Mouse (Mus musculus) activated CD4-positive, CD25-positive, alpha-beta regulatory T cell, adult 4 months (primary cell): ENCODE data around the gene 6430531B16Rik. TPM values are rescaled to one million over a fixed set of nuclear protein-coding genes. Genes with fewer than 3 reads are reported as not detected.

Source experiments
- ATAC-seq: one replicate; pipeline ENCODE4 v1.8.0; 2017
- polyA plus RNA-seq, 2 experiments: library from polyadenylated mRNA; unstranded; fragments of 100-300 nt; shearing (Covaris generic); gene quantifications; one replicate each; pipeline ENCODE4 v1.2.1; 2017

6430531B16Rik gene
- polyA plus RNA-seq, 2 experiments from 2014 or later = 1.2 TPM; not detected in 1

- no peak for ATAC-seq
Measured at GRCm38 (mm10) chr7:139970216-139970919, 8.2 kb downstream of the 6430531B16Rik start.

- no peak for ATAC-seq
Measured at GRCm38 (mm10) chr7:139969348-139970130, 9.0 kb downstream of the 6430531B16Rik start.

- ATAC-seq = peak; percentile 95
Measured at GRCm38 (mm10) chr7:139968428-139968827, 10.1 kb downstream of the 6430531B16Rik start.

GRCm38 (mm10) chr7:139967175-139967574 lies 11.4 kb downstream of the 6430531B16Rik start:
- ATAC-seq = no peak

- ATAC-seq = no peak
Measured at GRCm38 (mm10) chr7:139963814-139964213, 14.7 kb downstream of the 6430531B16Rik start.

GRCm38 (mm10) chr7:139961141-139961540 lies 17.4 kb downstream of the 6430531B16Rik start:
- ATAC-seq = no peak

- no peak for ATAC-seq
Measured at GRCm38 (mm10) chr7:139957958-139958357, 20.6 kb downstream of the 6430531B16Rik start.

DNA sequence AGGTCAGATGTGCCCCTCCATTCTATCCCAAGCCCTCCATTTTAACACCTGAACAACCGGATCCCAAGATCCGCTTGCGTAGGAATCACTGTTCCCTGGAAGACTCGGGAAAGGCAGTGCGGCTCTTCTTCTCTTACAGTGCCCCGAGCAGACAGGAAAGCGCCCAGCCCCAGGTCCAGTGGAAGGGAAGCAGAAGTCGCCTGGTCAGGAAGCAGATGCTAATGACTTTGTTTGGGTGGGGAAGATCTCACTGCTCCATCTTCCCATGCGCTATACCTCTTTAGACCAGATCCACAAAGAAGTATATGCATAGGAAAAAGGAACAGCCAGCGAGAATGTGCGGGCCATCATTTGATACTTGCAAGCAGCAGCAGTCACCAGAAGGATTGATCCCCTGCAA lies 21.1 kb downstream of the 6430531B16Rik start:
- ATAC-seq = no peak

GRCm38 (mm10) chr7:139956658-139957057 lies 21.9 kb downstream of the 6430531B16Rik start:
- ATAC-seq = no peak

GRCm38 (mm10) chr7:139955505-139955904 lies 23.1 kb downstream of the 6430531B16Rik start:
- ATAC-seq = no peak

DNA sequence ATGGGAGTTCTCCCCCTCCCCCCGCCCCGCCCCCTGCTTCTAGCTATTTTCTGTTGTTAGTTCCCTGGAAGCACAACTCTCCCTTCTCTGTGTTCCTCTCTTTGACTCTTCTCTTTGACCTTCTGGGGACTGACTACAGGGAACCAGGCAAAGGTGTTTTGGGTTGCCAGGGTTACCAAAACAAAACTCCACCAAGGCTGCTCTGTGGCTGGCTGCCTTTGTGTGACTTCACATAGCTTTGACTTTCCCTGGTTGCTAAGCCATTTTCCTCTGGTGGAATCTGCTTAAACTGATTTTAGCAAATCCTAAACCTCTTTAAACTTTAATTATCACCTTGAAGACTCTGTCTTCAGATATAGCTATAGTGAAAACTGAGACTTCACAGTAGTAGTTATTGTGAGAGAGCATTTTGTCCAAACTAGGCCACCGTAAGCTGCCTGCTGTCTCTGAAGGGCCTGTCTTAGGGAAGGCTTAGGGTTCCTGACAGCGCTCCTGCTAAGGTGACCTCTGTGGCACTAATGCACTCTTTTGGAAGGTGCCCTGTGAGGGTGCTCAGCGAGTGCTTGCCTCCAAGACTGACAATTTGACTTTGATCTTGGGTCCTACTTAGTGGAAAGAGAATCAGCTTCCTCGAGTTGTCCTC lies 26.4 kb downstream of the 6430531B16Rik start:
- ATAC-seq = no peak

DNA sequence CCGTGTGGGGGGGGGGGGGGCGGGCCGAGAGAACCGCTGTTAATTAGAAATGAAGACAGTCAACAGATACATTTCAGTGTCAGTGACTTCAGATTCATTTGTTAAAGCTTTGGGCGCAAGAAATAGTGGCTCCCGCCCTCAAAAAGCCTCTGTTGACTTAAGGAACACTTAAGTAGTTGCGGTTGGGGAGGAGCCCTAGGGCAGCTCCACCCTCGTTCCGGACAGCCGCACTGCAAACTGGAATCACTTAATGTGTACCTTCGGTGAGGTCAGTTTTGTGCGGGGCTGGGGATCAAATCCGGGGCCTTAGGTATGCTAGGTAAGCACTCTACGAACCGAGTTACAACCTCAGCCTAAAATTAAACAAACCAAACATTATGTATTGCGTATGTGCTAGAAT lies 27.5 kb downstream of the 6430531B16Rik start:
- no peak for ATAC-seq

GRCm38 (mm10) chr7:139950283-139950971 lies 28.1 kb downstream of the 6430531B16Rik start:
- ATAC-seq = peak; percentile 74

DNA sequence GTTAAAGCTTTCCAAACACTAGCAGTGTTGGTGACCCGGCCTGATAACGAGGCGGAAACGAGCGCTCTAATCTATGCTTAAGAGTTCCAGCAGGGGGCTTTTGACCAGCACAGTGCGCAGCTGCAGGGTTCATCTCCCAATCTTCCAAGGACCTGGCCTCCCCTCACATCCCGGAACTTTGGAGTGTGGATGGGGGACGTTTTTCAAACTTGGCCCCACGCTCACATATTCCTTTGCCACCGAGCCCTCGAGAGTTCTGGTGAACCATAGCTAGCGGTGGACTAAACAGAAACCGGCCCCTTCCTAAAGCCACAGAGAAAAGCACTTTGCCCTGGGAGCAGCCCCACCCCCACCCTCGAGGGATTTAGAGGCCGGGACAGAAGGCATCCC lies 28.7 kb downstream of the 6430531B16Rik start:
- ATAC-seq = peak; percentile 61

- ATAC-seq = no peak
Measured at GRCm38 (mm10) chr7:139946032-139946431, 32.5 kb downstream of the 6430531B16Rik start.

DNA sequence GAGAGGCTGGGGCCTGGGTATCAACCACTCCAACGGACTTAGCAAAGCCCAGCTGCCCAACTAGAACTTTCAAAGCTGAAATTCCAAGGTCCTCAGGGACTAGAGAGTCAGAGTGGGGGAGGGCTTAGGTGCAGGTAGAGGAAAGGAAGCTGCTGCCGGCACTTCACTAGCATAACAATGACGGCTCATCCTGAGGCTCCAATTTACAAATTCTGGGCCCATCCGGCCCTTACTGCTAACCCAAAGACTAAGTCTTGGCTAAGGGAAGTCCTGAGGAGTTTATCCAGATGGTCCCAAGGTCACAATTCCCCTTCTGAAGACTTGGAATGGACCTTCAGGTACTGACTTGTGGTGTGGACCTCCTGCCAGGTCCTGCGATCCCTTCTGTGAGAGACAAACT lies 33.0 kb downstream of the 6430531B16Rik start:
- no peak for ATAC-seq

DNA sequence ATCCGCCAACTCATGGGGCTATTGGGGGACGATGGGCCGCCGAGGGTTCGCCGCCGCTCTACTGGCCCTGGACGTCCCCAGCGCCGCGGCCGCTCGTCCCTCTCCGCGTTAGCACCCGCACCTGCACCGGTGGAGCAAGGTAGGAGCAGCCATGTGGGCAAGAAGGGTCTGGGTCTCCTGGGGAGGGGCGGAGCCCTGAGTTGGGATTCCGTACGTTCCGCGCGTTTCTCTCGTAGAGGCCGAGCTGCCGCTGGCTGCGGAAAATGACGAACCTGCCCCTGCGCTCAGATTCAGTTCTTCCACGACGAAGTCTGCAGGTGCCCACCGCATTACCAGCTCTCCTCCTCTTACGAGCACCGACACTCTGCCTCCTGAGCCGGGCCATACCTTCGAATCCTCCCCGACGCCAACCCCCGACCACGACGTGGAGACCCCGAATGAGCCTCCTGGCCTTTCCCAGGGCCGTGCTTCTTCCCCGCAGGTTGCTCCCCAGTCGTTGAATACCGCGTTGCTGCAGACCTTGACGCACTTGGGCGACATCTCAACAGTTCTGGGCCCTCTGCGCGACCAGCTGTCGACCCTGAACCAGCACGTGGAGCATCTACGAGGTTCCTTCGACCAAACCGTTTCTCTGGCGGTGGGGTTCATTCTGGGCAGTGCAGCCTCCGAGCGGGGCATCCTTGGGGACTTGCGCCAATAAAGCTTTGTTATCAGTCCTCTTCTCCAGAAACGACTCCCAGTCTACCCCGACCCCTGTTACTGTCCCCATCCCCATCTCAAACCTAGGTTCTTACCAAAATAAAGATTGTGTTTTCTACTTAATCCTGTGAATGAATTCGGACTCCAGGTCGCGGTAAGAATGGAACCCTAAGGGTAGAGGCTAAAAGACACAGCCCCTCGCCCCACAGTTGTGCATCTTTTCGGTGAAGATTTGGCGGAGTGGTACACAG lies 34.0 kb downstream of the 6430531B16Rik start:
- peak; percentile 10 for ATAC-seq

DNA sequence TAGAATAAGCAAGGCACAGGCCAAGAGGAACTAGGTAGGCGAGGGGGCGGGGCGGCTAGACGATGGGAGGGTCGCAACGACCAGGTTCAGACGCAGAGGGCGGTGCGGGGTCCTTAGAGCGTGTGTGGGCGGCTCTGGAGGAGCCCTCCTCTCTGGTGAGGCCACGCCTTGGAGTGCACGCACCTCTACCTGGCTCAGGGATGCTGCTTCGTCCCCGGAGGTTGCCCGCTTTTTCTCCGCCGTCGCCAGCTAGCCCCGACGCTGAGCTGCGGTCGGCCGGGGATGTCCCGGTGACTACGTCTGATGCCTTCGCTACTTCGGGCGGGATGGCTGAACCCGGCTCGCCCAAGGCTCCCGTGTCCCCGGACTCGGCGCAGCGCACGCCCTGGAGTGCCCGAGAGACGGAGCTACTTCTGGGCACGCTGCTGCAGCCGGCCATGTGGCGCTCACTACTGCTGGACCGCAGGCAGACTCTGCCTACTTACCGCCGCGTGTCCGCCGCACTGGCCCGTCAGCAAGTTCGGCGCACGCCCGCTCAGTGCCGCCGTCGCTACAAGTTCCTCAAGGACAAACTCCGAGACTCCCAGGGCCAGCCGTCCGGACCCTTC lies 34.8 kb downstream of the 6430531B16Rik start, which contains the start of gene Utf1:
Gene Utf1 (plus strand): TSS at position 116 of the 608 bp plus-strand sequence.
- peak; percentile 78 for ATAC-seq

- ATAC-seq = no peak
Measured at GRCm38 (mm10) chr7:139940476-139941209, 37.9 kb downstream of the 6430531B16Rik start.

DNA sequence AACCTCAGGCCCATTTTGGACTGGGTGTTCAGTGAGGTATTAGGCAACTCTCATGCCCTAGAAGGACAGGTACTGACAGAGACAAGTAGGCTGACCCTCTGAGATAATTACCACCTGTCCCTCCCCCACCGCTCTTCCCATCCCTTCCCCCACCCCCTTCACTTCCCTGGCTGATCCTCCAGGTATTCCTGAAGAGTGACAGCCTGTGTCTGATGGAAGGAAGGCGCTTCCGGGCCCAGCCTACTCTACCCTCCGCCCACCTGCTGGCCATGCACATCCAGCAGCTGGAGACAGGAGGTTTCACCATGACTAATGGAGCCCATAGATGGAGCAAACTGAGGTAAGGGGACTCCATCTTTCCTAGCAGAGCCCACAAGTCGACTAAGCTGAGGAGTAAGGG lies 40.7 kb downstream of the 6430531B16Rik start:
- ATAC-seq = no peak
